Mouse (Mus musculus): Measurements from ENCODE around the gene Atp6v0e.

The Atp6v0e gene

DNA sequence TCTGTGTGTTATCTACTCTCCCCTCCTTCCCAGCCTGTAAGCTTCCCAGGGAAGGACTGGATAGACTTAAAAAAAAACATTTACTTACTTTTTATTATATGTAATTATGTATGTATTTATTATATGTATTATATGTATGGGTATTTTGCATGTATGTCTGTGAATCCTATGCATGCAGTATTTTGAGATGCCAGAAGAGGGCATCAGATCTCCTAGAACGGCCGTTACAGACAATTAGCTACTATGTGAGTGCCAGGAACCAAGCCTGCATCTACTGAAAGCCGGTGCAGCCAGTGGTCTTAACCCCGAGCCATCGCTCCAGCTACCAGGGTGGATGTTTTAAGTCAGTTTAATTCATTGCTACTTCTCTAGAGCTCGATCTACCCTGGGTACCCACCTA lies 18.2 kb downstream of the Atp6v0e start:
- peak; percentile 27 for DNase-seq (ENCODE audit: low read depth, low spot score)

DNA sequence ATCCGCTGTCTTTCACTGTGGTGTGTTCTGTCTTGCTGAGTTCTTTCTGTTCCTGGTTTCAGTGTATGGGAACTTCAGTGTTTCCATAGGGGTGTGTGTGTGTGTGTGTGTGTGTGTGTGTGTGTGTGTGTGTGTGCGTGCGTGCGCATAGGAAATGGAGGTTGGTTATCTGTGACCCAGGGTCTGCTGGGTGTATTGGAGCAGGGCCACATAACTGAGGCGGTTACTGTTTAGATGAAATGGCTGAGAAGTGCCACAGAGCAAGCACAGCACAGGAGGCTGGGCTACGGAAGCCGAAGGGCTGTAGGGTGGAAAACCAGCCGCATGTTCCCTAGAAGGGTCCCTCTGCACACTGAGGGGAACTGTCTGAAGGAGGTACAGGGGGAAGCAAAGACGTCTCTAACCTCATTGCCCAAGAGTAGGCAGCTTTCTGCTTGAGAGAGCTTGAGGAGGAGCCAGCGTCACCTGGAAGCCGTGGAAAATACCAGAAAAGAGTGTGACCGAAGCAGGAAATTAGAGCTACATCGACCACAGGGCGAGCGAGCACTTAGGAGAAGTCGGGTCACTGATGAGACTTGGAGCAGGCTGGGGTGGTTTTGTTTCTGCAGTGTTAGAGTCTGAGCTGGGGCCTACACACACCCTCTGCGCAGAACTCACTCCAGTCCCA lies 23.4 kb downstream of the Atp6v0e start:
- no peak for DNase-seq (ENCODE audit: low read depth, low spot score)

DNA sequence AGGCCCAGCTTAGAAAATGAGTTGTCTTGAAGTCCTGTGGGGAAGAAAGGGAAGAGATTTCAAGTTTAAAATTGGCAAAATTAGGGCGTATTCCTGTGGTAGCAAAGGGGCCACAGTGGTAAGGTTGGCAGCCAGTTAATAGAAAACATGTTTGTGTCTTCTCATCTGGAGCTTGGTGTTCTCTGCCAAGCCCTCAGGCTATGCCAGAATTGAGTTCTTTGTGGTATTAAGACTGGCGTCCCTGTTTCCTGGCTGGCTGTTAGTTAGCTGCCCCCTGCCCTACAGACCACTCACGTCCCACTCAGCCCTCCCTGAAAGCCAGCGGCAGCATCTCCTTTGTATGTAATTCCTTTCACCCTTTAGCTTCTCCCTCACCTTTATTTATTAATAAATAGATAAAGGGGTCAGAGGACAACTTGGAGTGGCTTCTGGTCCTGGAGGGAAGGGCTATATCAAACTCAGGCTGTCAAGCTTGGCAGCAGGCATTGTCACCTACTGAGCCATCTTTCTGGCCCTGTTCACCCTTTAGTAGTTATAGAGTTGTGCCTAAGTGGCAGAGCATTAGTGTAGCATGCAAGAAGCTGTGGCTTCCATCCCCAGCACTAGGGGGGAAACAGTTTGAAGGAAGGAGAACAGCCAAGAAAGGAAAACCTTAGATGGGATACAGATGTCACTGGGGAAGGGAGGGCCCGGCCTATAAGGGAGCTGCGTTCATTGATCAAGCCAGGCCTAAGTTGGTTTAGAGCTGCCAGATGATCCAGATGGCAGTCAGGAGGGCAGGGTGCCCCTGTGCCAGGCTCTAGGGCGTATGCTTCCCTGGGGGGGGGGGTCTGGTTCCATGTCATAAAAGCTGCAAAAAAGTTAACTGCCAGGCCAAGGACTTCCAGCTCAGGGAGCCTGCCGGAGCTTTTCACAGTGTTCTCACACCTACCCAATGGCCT lies 26.0 kb downstream of the Atp6v0e start:
- DNase-seq (ENCODE audit: low read depth, low spot score) = no peak

DNA sequence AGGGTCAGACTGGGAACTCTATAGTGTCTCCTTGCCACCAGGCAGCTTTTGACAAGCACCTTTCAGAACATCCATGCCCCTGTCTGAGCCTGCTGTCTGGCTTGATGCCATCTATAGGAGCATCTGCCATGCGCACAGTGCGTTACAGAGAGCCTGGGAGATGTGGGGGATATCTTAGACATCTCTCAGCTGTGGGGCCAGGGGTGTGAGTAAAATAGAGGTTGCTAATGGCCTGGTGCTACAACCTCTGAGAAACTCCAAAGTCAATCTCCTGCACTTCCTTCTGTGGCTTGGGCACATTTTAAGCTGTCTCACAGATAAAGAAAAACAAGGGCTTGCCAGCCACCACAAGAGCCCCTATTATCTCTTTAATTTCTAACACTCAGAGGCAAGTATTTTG lies 26.8 kb downstream of the Atp6v0e start:
- DNase-seq (ENCODE audit: low read depth, low spot score) = no peak

DNA sequence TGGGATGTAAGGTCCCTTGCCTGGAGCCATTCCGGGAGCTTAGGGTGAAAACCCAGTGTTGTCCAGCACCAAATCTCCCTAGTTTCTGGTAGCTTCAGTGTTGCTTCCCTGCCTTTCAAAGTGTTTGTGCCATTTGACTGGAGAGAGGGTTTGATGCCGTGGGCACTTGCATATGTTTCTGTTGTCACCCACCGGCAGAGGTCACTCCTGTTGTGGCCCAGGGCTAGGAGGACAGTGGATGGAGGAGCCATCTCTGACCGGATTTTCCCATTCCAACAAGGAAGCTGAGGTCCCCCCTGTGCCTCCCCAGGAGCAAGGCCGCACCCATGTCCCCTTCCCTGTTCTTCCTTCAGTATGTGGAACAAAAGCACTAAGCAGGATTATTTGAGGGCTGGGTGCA lies 27.2 kb downstream of the Atp6v0e start:
- no peak for DNase-seq (ENCODE audit: low read depth, low spot score)

DNA sequence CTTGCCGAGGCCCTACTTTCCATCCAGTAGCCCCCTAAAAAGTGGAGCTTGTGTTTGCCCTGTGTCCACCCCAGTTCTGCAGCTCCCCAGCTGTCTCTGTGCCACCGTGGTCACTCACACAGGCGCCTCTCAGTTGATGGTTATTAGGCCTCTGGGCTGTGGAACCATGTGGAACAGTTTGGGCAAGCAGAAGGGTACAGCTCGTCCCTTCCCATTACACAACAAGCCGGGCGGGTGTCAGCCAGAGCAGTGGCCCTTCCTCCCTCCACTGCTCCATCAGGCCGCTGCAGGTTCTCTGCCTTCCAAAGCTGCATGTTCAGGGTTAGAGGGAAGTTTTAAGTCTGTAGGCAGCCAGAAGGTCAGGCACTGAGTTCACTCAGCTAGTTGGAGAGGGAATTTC lies 28.1 kb downstream of the Atp6v0e start:
- DNase-seq (ENCODE audit: low read depth, low spot score) = no peak

DNA sequence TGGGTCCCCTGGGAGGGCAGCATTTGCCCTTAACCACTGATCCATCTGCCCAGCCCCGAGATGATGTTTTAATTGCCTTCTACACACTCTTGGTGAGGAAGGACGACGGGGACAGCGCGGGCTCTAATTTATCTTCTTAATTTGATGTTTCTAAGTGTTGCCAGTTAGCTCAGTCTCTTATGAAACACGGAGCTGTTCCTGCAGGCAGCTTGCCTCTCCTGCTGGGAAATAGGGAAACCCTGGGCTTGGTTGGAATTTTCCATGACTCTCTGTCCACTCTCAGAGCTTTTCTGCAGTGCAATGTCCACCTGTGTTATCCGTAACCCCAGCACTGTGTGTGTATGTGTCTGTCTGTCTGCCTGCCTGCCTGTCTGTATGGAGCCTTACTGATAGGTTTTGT lies 30.4 kb downstream of the Atp6v0e start:
- no peak for DNase-seq (ENCODE audit: low read depth, low spot score)

DNA sequence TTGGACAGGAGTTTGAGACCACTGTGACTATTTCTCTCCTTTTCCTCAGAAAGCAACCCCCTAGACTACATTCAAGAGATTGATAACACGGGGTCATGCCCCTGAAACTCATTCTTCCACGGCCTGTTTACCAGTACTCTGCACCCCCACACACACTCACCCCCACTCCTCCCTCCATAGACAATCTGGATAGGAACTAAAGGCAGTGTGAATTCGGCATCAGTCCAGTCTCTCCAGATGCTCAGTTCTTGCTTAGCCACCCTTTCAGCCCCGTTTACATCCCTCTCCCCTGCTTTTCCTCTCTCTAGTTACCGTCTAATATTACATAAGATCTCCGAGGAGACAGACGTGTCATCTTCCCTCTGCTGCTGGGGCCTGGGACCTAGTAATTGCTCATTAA lies 31.1 kb downstream of the Atp6v0e start:
- no peak for DNase-seq (ENCODE audit: low read depth, low spot score)

DNA sequence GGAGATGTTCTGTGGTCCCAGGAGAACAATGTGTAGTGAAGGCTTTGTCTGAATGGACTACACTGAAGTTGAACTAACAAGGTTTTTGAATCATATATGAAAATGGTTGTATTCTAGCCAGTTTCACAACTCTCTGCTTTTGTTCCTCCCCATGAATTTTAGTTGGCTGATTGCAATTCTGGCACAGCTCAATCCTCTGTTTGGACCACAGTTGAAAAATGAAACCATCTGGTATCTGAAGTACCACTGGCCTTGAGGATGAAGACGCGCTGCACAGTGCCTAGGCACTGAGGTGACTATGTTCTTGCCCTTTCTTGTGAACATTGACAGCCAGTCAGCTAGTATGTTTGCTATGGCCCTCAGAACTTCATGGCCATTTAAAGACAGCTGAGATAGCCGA lies 32.2 kb downstream of the Atp6v0e start:
- no peak for DNase-seq (ENCODE audit: low read depth, low spot score)

DNA sequence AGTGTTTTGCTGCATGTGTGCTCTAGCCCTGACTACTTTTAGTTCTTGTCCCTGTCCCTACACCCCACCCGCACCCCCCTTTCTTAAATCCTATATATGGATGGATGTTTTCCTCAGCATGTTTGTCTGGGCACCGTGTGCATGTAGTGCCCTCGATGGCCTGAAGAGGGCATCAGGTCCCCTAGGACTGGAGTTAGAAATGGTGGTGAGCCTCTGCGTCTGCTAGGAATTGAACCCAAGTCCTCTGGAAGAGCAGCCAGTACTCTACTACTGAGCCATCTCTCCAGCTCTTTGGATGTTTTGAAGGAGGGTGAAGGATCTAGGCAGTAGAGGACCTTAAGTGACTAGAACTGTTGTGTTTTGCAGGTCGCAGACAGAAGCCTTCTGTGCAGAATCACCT lies 35.8 kb downstream of the Atp6v0e start:
- peak; percentile 43 for DNase-seq (ENCODE audit: low read depth, low spot score)

DNA sequence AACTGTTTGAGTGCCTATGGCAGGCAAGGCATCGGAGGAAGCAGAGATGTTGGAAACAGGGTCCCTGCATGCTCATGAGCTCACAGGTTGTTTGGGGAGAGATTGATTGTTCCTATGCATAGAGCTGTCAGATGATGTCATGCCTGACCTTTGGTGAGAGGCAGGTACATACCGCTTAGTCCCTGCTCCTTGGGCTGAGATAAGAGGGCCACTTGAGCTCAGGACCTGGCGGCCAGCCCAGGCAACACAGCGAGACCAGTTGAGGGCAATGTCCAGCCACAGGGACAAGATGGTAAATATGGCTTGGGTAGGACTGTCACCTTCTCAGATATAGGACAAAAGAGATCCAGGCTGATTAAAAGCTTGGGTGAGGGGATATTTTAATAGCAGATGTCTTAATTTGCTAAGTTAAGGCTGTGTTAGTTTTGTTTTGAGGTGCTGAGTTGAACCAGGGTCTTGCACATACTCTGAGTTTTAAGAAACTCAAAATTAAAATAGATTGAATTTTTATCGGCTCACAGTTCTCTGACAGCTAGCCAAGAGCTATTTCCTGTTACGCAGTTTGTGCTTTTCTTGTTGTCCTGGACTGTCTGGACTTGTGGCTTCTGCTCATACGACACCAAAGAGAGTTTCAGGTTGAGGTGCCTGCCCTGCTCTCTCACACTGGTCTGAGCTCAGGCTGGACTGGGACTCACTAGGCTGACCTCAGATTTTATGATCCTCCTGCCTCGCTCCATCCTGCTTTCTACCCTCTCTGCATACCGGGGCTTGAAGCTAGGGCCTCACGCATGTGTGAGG lies 37.0 kb downstream of the Atp6v0e start:
- DNase-seq (ENCODE audit: low read depth, low spot score) = no peak

DNA sequence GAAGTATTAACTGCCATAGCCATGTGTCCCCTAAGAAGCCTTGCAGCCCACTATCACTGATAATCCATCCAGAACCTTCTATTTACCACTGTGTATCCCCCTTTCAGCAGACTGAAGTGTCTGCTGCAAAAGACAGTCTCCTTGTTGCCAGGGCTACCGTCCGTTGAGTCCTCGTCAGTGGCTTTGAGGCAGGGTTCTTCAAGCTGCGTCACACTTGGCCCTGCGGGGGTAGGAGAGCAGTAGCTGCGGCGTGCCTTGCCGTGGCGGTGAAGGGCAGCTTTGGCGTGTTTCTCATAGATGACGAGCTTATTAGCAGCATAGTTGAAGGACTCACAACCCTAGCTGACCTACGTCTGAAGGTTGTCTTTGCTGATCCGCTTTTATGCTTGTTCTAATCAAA lies 38.5 kb downstream of the Atp6v0e start:
- DNase-seq (ENCODE audit: low read depth, low spot score) = no peak

DNA sequence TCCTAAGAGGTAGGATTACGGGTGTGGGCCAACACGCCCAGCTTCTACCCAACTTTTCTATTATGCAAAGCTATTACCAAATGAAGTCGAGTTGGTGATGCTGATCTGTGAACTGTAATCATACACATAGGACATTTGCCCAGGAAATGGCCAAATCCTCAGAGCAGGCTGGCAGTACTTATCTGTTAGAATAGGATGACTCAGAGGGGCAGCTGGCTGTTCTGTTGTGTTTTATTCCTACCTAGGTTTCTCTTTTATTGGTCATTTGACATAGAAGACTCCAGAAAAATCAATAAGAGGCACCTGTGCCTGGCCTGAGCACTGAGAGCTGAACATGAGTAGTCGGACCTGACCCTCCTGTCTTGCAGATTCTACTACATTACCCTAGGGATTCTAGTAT lies 39.6 kb downstream of the Atp6v0e start:
- DNase-seq (ENCODE audit: low read depth, low spot score) = no peak

DNA sequence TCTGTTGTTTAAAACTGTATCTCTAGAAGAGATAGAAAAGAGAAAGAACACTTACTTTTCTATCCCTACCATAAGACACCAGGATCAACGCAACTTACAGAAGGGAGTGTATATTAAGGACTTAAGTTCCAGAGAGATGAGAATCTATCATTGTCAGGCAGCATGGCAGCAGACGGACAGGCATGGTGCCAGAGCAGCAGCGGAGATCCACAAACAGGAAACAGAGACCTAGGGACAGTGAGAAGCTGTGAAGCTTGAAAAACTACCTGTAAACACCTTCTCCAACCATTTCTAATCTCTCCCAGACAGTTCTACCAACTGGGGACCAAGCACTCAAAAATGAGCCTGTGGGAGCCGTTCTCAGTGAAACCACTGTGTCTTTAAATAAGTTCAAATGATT lies 40.6 kb downstream of the Atp6v0e start:
- peak; percentile 11 for DNase-seq (ENCODE audit: low read depth, low spot score)

DNA sequence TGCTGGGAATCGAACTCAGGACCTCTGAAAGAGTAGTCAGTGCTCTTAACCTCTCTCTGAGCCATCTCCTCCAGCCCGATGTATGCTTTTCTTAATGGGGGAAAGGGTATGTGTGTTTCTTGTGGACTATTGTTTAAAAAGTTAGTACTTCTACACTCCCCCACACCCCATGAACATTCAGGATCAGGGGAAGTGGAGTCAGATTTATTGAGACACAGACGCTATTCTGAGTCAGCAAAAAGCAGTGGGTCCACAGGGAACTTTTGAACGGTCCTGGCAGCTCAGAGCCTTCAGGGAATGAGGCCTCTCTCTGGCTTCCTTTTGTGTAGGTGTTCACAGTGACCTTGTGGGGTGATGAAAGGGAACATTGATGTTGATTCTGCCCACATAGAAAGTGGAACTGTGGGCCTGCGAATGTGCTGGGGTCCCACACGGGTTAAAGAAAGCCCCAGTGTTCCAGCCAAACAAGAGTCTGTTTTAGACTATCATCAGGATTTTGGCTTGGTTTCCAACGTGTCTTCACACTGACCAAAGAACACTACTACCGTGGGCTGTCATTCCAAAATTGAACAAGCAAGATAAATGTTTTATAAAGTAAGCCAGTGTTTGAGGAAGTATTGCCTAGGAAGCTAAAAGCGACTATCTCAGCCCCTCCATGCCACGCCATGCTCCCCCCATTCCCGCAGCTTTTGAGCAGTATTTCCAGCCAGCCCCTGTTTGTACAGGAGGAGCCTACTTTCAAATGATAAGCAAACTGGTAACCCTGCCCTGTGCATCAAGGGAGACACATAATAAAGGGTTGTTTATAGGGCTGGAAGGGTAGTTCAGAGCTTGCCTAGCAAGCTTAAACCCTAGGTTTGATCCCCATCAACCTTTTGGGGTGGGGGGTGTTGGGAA lies 42.7 kb downstream of the Atp6v0e start:
- no peak for DNase-seq (ENCODE audit: low read depth, low spot score)

DNA sequence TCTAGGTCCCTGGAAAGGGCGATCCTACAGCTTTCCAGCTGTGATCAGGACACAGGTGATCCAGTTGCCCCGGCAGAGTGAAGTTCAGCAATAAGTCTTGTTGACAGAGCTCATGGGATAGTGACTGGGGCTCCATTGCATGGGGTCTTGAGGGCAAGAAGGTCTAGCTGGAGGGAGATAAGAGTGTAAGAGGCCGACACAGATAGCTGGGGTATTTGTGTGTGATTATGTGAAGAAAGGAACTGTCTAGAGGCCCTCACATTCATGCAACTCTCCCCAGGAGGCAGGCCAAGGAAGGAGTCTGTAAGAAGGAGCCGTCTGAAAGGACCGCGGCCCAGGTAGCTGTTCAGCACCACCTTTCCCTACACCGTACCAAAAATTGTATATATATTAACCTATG lies 44.0 kb downstream of the Atp6v0e start:
- no peak for DNase-seq (ENCODE audit: low read depth, low spot score)

DNA sequence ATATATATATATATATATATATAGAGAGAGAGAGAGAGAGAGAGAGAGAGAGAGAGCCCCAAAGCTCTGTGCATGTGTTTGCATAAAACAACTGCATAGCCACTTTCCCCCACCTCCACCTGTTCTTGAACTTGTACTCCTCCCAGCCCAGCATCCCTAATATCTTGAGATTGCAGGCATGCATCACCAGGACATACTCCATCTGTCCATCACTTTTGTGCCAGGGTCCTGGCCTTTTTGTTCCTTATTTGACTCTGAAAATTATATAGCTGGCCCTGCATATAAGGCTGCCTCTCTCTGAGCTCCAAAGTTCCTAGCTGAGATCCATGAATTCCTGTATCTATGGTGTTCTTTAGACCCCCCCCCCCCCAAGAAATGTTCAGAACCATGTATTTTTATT lies 45.5 kb downstream of the Atp6v0e start:
- no peak for DNase-seq (ENCODE audit: low read depth, low spot score)

DNA sequence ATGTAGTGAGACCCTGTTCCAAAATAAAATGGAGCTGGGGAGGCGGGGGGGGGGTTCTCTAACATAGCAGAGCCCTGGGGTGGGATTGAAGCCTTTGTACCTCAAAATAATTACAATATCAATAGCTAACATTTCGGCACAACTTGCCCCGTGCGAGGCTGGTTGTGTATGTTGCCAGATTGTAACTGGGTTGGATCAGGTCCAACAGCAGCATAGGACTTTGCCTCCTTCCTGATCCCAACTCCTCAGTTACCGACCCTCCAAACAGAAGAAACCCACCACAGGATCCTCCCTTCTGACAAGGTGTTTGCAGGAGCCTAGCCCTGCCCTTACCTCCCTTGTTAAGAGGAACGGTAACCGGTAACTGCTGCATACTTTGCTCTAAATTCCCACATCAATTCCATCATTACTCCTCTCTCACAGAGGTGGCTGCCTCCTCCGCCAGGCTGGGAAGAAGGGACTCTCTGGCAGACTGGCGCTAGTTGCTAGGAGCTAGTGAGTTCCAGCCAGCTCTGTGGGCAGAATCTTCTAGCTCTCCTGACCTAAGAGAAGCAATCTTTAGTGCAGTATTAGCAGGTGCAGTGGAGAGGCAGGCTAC lies 46.1 kb downstream of the Atp6v0e start:
- DNase-seq (ENCODE audit: low read depth, low spot score) = no peak

DNA sequence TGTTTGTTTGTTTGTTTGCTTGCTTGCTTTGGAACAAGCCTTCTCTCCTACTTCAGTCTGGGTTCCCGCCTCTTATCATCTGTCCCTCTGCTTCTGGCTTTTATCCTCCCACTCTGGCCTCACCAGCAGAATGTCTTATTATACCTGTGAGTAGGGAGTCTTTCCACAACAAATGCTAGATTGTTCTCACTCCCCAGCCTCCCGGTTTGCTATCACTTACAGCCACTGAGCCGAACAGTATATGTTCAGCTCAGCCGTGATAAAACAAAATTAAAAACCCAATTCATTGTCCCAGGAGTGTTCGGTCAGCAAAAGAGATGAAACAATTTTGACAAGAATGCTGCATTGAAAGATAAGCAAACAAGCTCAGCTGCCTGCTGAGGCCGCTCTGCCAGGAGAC lies 47.0 kb downstream of the Atp6v0e start:
- DNase-seq (ENCODE audit: low read depth, low spot score) = no peak

DNA sequence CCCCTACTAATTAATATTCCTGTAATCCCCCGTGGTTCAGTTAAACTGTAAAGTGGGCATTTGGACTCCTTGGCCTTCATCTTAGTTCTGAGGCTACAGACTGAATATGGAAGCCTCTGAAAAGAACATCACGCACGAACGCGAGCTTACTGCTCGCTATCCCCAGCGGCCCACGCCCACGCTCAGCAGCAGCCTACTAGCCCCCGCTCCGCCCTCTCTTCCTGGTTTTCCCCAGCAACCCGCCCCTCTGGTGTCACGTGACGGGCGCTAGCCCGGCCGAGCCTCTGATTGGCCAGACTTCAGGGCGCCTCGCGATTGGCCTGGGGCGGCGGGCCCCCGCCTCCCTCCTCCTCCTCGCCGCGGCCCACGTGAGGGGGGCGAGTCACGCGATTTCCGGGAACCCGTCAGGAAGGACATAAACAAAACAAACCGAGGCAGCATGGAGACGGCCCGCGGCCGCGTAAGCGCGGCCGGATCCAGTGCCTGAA lies 52.3 kb downstream of the Atp6v0e start, which contains the start of gene Crebrf:
TSS of gene Crebrf (plus strand) at position 380 of the 488 bp plus-strand sequence.
- peak; percentile 98 for DNase-seq (ENCODE audit: low read depth, low spot score)

All from A20 (cell line).